Mouse (Mus musculus): ENCODE data around the gene Kel. TPM values are rescaled to one million over a fixed set of nuclear protein-coding genes. Genes with fewer than 3 reads are reported as not detected.

Gene Kel
- not detected in 2 replicates for polyA plus RNA-seq (2012; ENCODE audit: insufficient read depth, insufficient read length, missing spikeins)

- no peaks in the 10 kb centered on the region for H3K4me1 ChIP-seq (ENCODE audit: control insufficient read depth, insufficient read depth, low read length)
- TF ChIP-seq CTCF (IDR thresholded peaks at IDR 0.05; ENCODE audit: low read depth, low read length) (no peak), POLR2A (IDR thresholded peaks at IDR 0.05; ENCODE audit: borderline replicate concordance, low read depth, low read length) (no peak)
- no peak within 1 kb of the TSS for H3K4me3 ChIP-seq (ENCODE audit: insufficient read depth, low read length)
- H3K27ac ChIP-seq (ENCODE audit: insufficient read depth, low read depth, low read length), result no peak within 1 kb of the TSS
These were observed at the start of gene Kel for GRCm38 (mm10) chr6:41704123-41704522. Kel (minus strand) TSS chr6:41704339.

GRCm38 (mm10) chr6:41744664-41745392 lies 40.7 kb upstream of the Kel start:
- no peak for TF ChIP-seq CTCF (IDR thresholded peaks at IDR 0.05; ENCODE audit: low read depth, low read length)
- TF ChIP-seq POLR2A (IDR thresholded peaks at IDR 0.05; ENCODE audit: borderline replicate concordance, low read depth, low read length), result no peak
- Histone ChIP-seq H3K4me1 (ENCODE audit: control insufficient read depth, insufficient read depth, low read length) (no peaks in the 10 kb centered on the region), H3K4me3 (ENCODE audit: insufficient read depth, low read length) (no peak overlapping the region), H3K27ac (ENCODE audit: insufficient read depth, low read depth, low read length) (no peak overlapping the region)

- no peaks in the 10 kb centered on the region for H3K4me1 ChIP-seq (ENCODE audit: control insufficient read depth, insufficient read depth, low read length)
- no peak overlapping the region for H3K27ac ChIP-seq (ENCODE audit: insufficient read depth, low read depth, low read length)
- TF ChIP-seq POLR2A (IDR thresholded peaks at IDR 0.05; ENCODE audit: borderline replicate concordance, low read depth, low read length) (no peak), CTCF (IDR thresholded peaks at IDR 0.05; ENCODE audit: low read depth, low read length) (no peak)
- no peak overlapping the region for H3K4me3 ChIP-seq (ENCODE audit: insufficient read depth, low read length)
These were observed 37.0 kb upstream of the Kel start for GRCm38 (mm10) chr6:41741101-41741500.

- TF ChIP-seq POLR2A (IDR thresholded peaks at IDR 0.05; ENCODE audit: borderline replicate concordance, low read depth, low read length) (no peak), CTCF (IDR thresholded peaks at IDR 0.05; ENCODE audit: low read depth, low read length) (no peak)
- H3K4me3 ChIP-seq (ENCODE audit: insufficient read depth, low read length), result no peak overlapping the region
- H3K4me1 ChIP-seq (ENCODE audit: control insufficient read depth, insufficient read depth, low read length), result no peaks in the 10 kb centered on the region
- no peak overlapping the region for H3K27ac ChIP-seq (ENCODE audit: insufficient read depth, low read depth, low read length)
These were observed 30.8 kb upstream of the Kel start for GRCm38 (mm10) chr6:41734719-41735470.

GRCm38 (mm10) chr6:41727989-41728609 lies 24.0 kb upstream of the Kel start:
- Histone ChIP-seq H3K4me3 (ENCODE audit: insufficient read depth, low read length) (no peak overlapping the region), H3K4me1 (ENCODE audit: control insufficient read depth, insufficient read depth, low read length) (no peaks in the 10 kb centered on the region), H3K27ac (ENCODE audit: insufficient read depth, low read depth, low read length) (no peak overlapping the region)
- TF ChIP-seq POLR2A (IDR thresholded peaks at IDR 0.05; ENCODE audit: borderline replicate concordance, low read depth, low read length) (no peak), CTCF (IDR thresholded peaks at IDR 0.05; ENCODE audit: low read depth, low read length) (no peak)

- no peaks in the 10 kb centered on the region for H3K4me1 ChIP-seq (ENCODE audit: control insufficient read depth, insufficient read depth, low read length)
- no peak for TF ChIP-seq POLR2A (IDR thresholded peaks at IDR 0.05; ENCODE audit: borderline replicate concordance, low read depth, low read length)
- no peak for TF ChIP-seq CTCF (IDR thresholded peaks at IDR 0.05; ENCODE audit: low read depth, low read length)
- H3K4me3 ChIP-seq (ENCODE audit: insufficient read depth, low read length), result no peak overlapping the region
- no peak overlapping the region for H3K27ac ChIP-seq (ENCODE audit: insufficient read depth, low read depth, low read length)
These were observed 17.3 kb upstream of the Kel start for GRCm38 (mm10) chr6:41721430-41721829.

- Histone ChIP-seq H3K27ac (ENCODE audit: insufficient read depth, low read depth, low read length) (no peak overlapping the region), H3K4me3 (ENCODE audit: insufficient read depth, low read length) (no peak overlapping the region), H3K4me1 (ENCODE audit: control insufficient read depth, insufficient read depth, low read length) (no peaks in the 10 kb centered on the region)
- no peak for TF ChIP-seq POLR2A (IDR thresholded peaks at IDR 0.05; ENCODE audit: borderline replicate concordance, low read depth, low read length)
- no peak for TF ChIP-seq CTCF (IDR thresholded peaks at IDR 0.05; ENCODE audit: low read depth, low read length)
These were observed 6.1 kb upstream of the Kel start for GRCm38 (mm10) chr6:41710281-41710680.

- H3K4me1 ChIP-seq (ENCODE audit: control insufficient read depth, insufficient read depth, low read length), result no peaks in the 10 kb centered on the region
- TF ChIP-seq POLR2A (IDR thresholded peaks at IDR 0.05; ENCODE audit: borderline replicate concordance, low read depth, low read length) (no peak), CTCF (IDR thresholded peaks at IDR 0.05; ENCODE audit: low read depth, low read length) (no peak)
- no peak overlapping the region for H3K27ac ChIP-seq (ENCODE audit: insufficient read depth, low read depth, low read length)
- H3K4me3 ChIP-seq (ENCODE audit: insufficient read depth, low read length), result no peak overlapping the region
These were observed 2.1 kb upstream of the Kel start for GRCm38 (mm10) chr6:41706275-41706674.

- no peaks in the 10 kb centered on the region for H3K4me1 ChIP-seq (ENCODE audit: control insufficient read depth, insufficient read depth, low read length)
- TF ChIP-seq CTCF (IDR thresholded peaks at IDR 0.05; ENCODE audit: low read depth, low read length) (no peak), POLR2A (IDR thresholded peaks at IDR 0.05; ENCODE audit: borderline replicate concordance, low read depth, low read length) (no peak)
- H3K27ac ChIP-seq (ENCODE audit: insufficient read depth, low read depth, low read length), result no peak overlapping the region
- H3K4me3 ChIP-seq (ENCODE audit: insufficient read depth, low read length), result no peak overlapping the region
These were observed 1.2 kb downstream of the Kel start for GRCm38 (mm10) chr6:41702928-41703327.

- Histone ChIP-seq H3K27ac (ENCODE audit: insufficient read depth, low read depth, low read length) (no peak overlapping the region), H3K4me3 (ENCODE audit: insufficient read depth, low read length) (no peak overlapping the region), H3K4me1 (ENCODE audit: control insufficient read depth, insufficient read depth, low read length) (no peaks in the 10 kb centered on the region)
- TF ChIP-seq POLR2A (IDR thresholded peaks at IDR 0.05; ENCODE audit: borderline replicate concordance, low read depth, low read length), result no peak
- no peak for TF ChIP-seq CTCF (IDR thresholded peaks at IDR 0.05; ENCODE audit: low read depth, low read length)
These were observed 2.9 kb downstream of the Kel start for GRCm38 (mm10) chr6:41701245-41701644.
